Comparison of ENCODE assay signal across 27 mouse cellular contexts in genomic region chr2:45757176-45757575, GRCm38 (mm10).
A peak's percentile ranks its signal among the peaks of the same experiment; 100 is the strongest.
DNase-seq lines count a peak whose midpoint lies in the region; ATAC-seq and TF ChIP-seq lines count a peak whose summit lies in the region.
"Had no signal": no experiment of that assay in that cellular context is flagged by ENCODE, and none has a peak within 500 bp of the region (broad histone marks: within the 10 kb centered on the region; RNA-seq: fewer than 3 reads in every experiment).

No protein-coding gene starts in this region.

- H3K27ac ChIP-seq in gastrocnemius, adult 2 months = peak overlapping the region; percentile 41; the same call in 1 of the 2 replicates
- peak overlapping the region; percentile 89; the same call in 1 of the 2 replicates for H3K27ac ChIP-seq in cortical plate, adult 2 months (ENCODE audit: insufficient read depth, low read length)
- H3K27ac ChIP-seq in stomach, postnatal 0 days (replicated peaks) = no peak overlapping the region
- H3K27ac ChIP-seq: embryonic facial prominence, embryonic 13.5 days; forebrain, embryonic 10.5 days; kidney, embryonic 15.5 days; liver, embryonic 14.5 days; macrophage; midbrain, embryonic 13.5 days had no signal

- H3K27me3 ChIP-seq in stomach, postnatal 0 days (ENCODE audit: control insufficient read depth, insufficient read depth, low read length) = no peaks in the 10 kb centered on the region
- H3K27me3 ChIP-seq: embryonic facial prominence, embryonic 13.5 days; kidney, embryonic 15.5 days; midbrain, embryonic 13.5 days; Patski had no signal

- H3K4me3 ChIP-seq in gastrocnemius, adult 2 months = no peak overlapping the region
- no peak overlapping the region for H3K4me3 ChIP-seq in cortical plate, adult 2 months (ENCODE audit: insufficient read depth, low read length)
- H3K4me3 ChIP-seq in stomach, postnatal 0 days (ENCODE audit: low read depth, low read length) = no peak overlapping the region
- H3K4me3 ChIP-seq: embryonic facial prominence, embryonic 13.5 days; forebrain, embryonic 10.5 days; kidney, embryonic 15.5 days; layer of hippocampus, adult 2 months; midbrain, embryonic 13.5 days had no signal

- no peak for TF ChIP-seq EP300 in stomach, postnatal 0 days (optimal IDR thresholded peaks at IDR 0.05)

- TF ChIP-seq CTCF in gastrocnemius, adult 2 months (IDR thresholded peaks at IDR 0.05) = no peak
- no peak for TF ChIP-seq CTCF in cortical plate, adult 2 months (IDR thresholded peaks at IDR 0.05; ENCODE audit: extremely low read depth, insufficient read depth, low read length)
- no peak for TF ChIP-seq CTCF in stomach, postnatal 0 days (IDR thresholded peaks at IDR 0.05; ENCODE audit: low read depth)

- H3K4me1 ChIP-seq in cortical plate, adult 2 months (ENCODE audit: control insufficient read depth, insufficient read depth, low read length) = peaks cover 5% of the 10 kb centered on the region; the same call in 1 of the 2 replicates
- no peaks in the 10 kb centered on the region for H3K4me1 ChIP-seq in stomach, postnatal 0 days (replicated peaks; ENCODE audit: control insufficient read depth, insufficient read depth)
- H3K4me1 ChIP-seq: embryonic facial prominence, embryonic 13.5 days; forebrain, embryonic 10.5 days; kidney, embryonic 15.5 days; midbrain, embryonic 13.5 days had no signal

- H3K4me2 ChIP-seq in stomach, postnatal 0 days (replicated peaks; ENCODE audit: low read depth) = no peak overlapping the region
- H3K4me2 ChIP-seq: embryonic facial prominence, embryonic 13.5 days; kidney, embryonic 15.5 days; midbrain, embryonic 13.5 days had no signal

- WGBS in stomach, postnatal 0 days = 50% methylated on average over 1 of the region's 1 CpGs

- H3K9me3 ChIP-seq in stomach, postnatal 0 days (ENCODE audit: control insufficient read depth, low read length) = no peaks in the 10 kb centered on the region
- H3K9me3 ChIP-seq: embryonic facial prominence, embryonic 13.5 days; forebrain, embryonic 10.5 days; kidney, embryonic 15.5 days; midbrain, embryonic 13.5 days had no signal

- TF ChIP-seq POLR2A in cortical plate, adult 2 months (IDR thresholded peaks at IDR 0.05; ENCODE audit: extremely low read depth, insufficient read depth, low read length) = no peak

- ATAC-seq in stomach, postnatal 0 days (ENCODE audit: low FRiP score, low TSS enrichment) = no peak
- ATAC-seq: forebrain, embryonic 16.5 days; hindbrain, embryonic 16.5 days; midbrain, embryonic 13.5 days; Patski had no signal

- H3K36me3 ChIP-seq in stomach, postnatal 0 days (ENCODE audit: control insufficient read depth, insufficient read depth, low read length) = no peaks in the 10 kb centered on the region
- H3K36me3 ChIP-seq: embryonic facial prominence, embryonic 13.5 days; forebrain, embryonic 10.5 days; kidney, embryonic 15.5 days; midbrain, embryonic 13.5 days had no signal

- intact Hi-C loops in gastrocnemius, adult 2 months (cut with DNase I) = no loop called here
- intact Hi-C loops in left cerebral cortex, postnatal 14 days (cut with DNase I) = no loop called here

- no peak for DNase-seq in gastrocnemius, adult 2 months
- no peak for DNase-seq in gastrocnemius, postnatal 25 days
- peak; percentile 25 to 36 for DNase-seq in left cerebral cortex, postnatal 14 days (ENCODE audit: low spot score in 2 of 2)
- peak; percentile 7 for DNase-seq in right cerebral cortex, postnatal 14 days
- DNase-seq in stomach, postnatal 0 days (ENCODE audit: low spot score) = no peak
- DNase-seq in kidney, postnatal 14 days = no peak
- DNase-seq in retina, embryonic 14.5 days (ENCODE audit: low spot score) = no peak
- DNase-seq: adrenal gland, postnatal 10 days; cerebellum, adult 11 months; cerebellum, adult 9-11 months; kidney, adult 18-20 months; kidney, postnatal 36 days; liver; lung, adult 2 months; lung, postnatal 10 days; retina, postnatal 1 day had no signal

- no peak overlapping the region for H3K9ac ChIP-seq in stomach, postnatal 0 days (ENCODE audit: low read length)
- H3K9ac ChIP-seq: embryonic facial prominence, embryonic 13.5 days; kidney, embryonic 15.5 days; liver, embryonic 14.5 days; midbrain, embryonic 13.5 days had no signal

Comparison
In these comparisons a context has a peak if more than half of its experiments do, and no peak if none do; other contexts are left out.
1. DNase-seq: peak in left cerebral cortex, postnatal 14 days (2 of 2) and right cerebral cortex, postnatal 14 days (single experiment); none in gastrocnemius, adult 2 months (single experiment), gastrocnemius, postnatal 25 days (single experiment), stomach, postnatal 0 days (single experiment), kidney, postnatal 14 days (single experiment) and retina, embryonic 14.5 days (single experiment).